Mouse (Mus musculus) intestine, postnatal 0 days (tissue): ENCODE measurements around the gene Cnfn. TPM values are rescaled to one million over a fixed set of nuclear protein-coding genes. Genes with fewer than 3 reads are reported as not detected.
A peak's percentile ranks its signal among the peaks of the same experiment; 100 is the strongest.

Experiments used
- ATAC-seq: fragments of 200-750 bp; cut with Nextera tagmentation; 2 replicates; pipeline ENCODE4 v1.8.0; 2017; ENCODE audit warnings: mild to moderate bottlenecking, moderate TSS enrichment, moderate library complexity
- H3K27ac ChIP-seq: fragments of 300-500 bp; sonication (generic); 2 replicates; pipeline ENCODE4 v1.5.1; 2014; ENCODE audit warnings: mild to moderate bottlenecking, low read depth, low read length, moderate library complexity
- H3K27me3 ChIP-seq: fragments of 300-500 bp; sonication (generic); replicated peaks from 2 replicates; pipeline ENCODE4 v1.6.1; 2014; ENCODE audit warnings: low read length, mixed read lengths; ENCODE audit not compliant: control insufficient read depth, insufficient read depth
- H3K36me3 ChIP-seq: fragments of 300-500 bp; sonication (generic); 2 replicates; pipeline ENCODE4 v1.6.1; 2014; ENCODE audit warnings: mild to moderate bottlenecking, moderate library complexity; ENCODE audit not compliant: control insufficient read depth, insufficient read depth
- H3K4me1 ChIP-seq: fragments of 300-500 bp; sonication (generic); replicated peaks from 2 replicates; pipeline ENCODE4 v1.6.1; 2014; ENCODE audit warnings: antibody characterized with exemption, low read length, mixed read lengths; ENCODE audit not compliant: control insufficient read depth, insufficient read depth
- H3K4me2 ChIP-seq: fragments of 300-500 bp; sonication (generic); replicated peaks from 2 replicates; pipeline ENCODE4 v1.6.1; 2014; ENCODE audit warnings: low read depth, mild to moderate bottlenecking, moderate library complexity
- H3K4me3 ChIP-seq: fragments of 300-500 bp; sonication (generic); 2 replicates; pipeline ENCODE4 v1.5.1; 2014; ENCODE audit warnings: low read depth, low read length
- H3K9ac ChIP-seq: fragments of 300-500 bp; sonication (generic); 2 replicates; pipeline ENCODE4 v1.6.1; 2014; ENCODE audit warnings: mild to moderate bottlenecking, low read depth, low read length
- H3K9me3 ChIP-seq: fragments of 300-500 bp; sonication (generic); 2 replicates; pipeline ENCODE4 v1.6.1; 2016; ENCODE audit warnings: mixed run types; ENCODE audit not compliant: control insufficient read depth
- CTCF ChIP-seq: sonication (generic); IDR thresholded peaks from 2 replicates; pipeline ENCODE4 v1.5.1; 2016; ENCODE audit warnings: low read depth, mild to moderate bottlenecking, control low read depth, antibody characterized with exemption, moderate library complexity
- WGBS: fragments of 180-500 bp; shearing (Covaris S2); extraction: QIAGEN DNeasy Blood & Tissue Kit; methylation state at CpG from one replicate; pipeline ENCODE4 v1.1.7; 2014; 5-methylcytosine and 5-hydroxymethylcytosine counted together
- polyA plus RNA-seq: library from polyadenylated mRNA; unstranded; fragments of >200 nt; fragmentation: Nextera tagmentation; extraction: Ambion mirVana; gene quantifications from 2 replicates; pipeline ENCODE4 v1.2.1, GENCODE M21; 2015

Gene Cnfn
- 0.33 TPM in 1 of 2 replicates, not detected in the other for polyA plus RNA-seq

DNA sequence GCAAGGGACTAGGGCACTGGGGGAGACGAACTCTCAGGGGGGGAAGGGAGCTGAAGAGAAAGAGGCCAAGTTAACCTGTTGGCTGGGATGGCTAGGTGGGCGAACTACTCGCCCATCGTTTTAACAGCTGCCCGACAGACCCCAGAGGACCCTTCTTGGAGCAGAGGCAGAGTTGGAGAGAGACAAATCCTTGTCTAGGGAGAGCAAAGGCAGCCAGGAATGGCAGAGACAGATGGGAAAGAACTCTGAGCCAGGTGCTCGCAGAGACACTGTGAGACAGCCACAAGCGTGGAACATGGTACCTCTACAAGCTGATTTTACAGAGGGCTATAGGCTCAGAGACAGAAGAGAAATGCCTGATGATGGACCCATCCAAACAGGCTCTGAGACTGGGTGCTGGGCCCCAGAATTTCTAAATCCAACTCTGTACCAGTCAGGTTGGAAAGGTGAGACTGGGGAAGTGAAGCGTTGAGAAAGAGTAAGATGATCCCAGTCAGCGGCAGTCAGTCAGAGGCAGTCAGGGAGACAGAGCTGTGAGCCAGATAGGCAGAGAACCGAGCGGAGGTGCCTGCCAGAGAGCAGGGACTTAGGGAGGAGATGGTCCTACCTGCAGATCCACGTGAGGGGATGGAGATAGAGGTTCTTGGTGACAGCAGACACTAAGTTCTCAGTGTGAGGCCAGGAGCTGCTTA is at the start of gene Cnfn:
Gene Cnfn (minus strand): TSS at position 667 of the 692 bp plus-strand sequence.
- no peak for TF ChIP-seq CTCF
- H3K27ac ChIP-seq, result no peak within 1 kb of the TSS
- 47% methylated on average over 12 of the region's 12 CpGs for WGBS
- H3K4me3 ChIP-seq, result no peak within 1 kb of the TSS
- peaks cover 30% of the 10 kb centered on the region for H3K27me3 ChIP-seq
- peaks cover 5% of the 10 kb centered on the region; the same call in 1 of the 2 replicates for H3K36me3 ChIP-seq
- ATAC-seq, result no peak
- no peaks in the 10 kb centered on the region for H3K9me3 ChIP-seq
- H3K4me1 ChIP-seq, result no peaks in the 10 kb centered on the region
- no peak within 1 kb of the TSS for H3K9ac ChIP-seq
- no peak within 1 kb of the TSS for H3K4me2 ChIP-seq

- WGBS, result 73% methylated on average over 1 of the region's 1 CpGs
- Histone ChIP-seq H3K36me3 (no peaks in the 10 kb centered on the region), H3K4me2 (no peak overlapping the region), H3K9ac (no peak overlapping the region), H3K27ac (no peak overlapping the region), H3K27me3 (no peaks in the 10 kb centered on the region), H3K4me1 (no peaks in the 10 kb centered on the region), H3K9me3 (no peaks in the 10 kb centered on the region), H3K4me3 (no peak overlapping the region)
- no peak for ATAC-seq
- TF ChIP-seq CTCF, result peak; percentile 68
Measured at GRCm38 (mm10) chr7:25417597-25417996, 48.1 kb upstream of the Cnfn start.

GRCm38 (mm10) chr7:25412833-25413441 is 43.4 kb upstream of the Cnfn start, which contains the start of gene Cxcl17:
Gene Cxcl17, minus strand, starts transcription at chr7:25412886.
- H3K4me3 ChIP-seq, result no peak within 1 kb of the TSS
- no peak within 1 kb of the TSS for H3K9ac ChIP-seq
- 52% methylated on average over 7 of the region's 7 CpGs for WGBS
- H3K27ac ChIP-seq, result no peak within 1 kb of the TSS
- H3K4me2 ChIP-seq, result no peak within 1 kb of the TSS
- no peaks in the 10 kb centered on the region for H3K27me3 ChIP-seq
- ATAC-seq, result no peak
- H3K4me1 ChIP-seq, result no peaks in the 10 kb centered on the region
- H3K36me3 ChIP-seq, result no peaks in the 10 kb centered on the region
- TF ChIP-seq CTCF, result no peak
- H3K9me3 ChIP-seq, result no peaks in the 10 kb centered on the region

GRCm38 (mm10) chr7:25411861-25412260 is 42.3 kb upstream of the Cnfn start:
- Histone ChIP-seq H3K4me3 (no peak overlapping the region), H3K4me1 (no peaks in the 10 kb centered on the region), H3K27me3 (no peaks in the 10 kb centered on the region), H3K27ac (no peak overlapping the region), H3K9ac (no peak overlapping the region), H3K36me3 (no peaks in the 10 kb centered on the region), H3K9me3 (no peaks in the 10 kb centered on the region), H3K4me2 (no peak overlapping the region)
- no peak for ATAC-seq
- 73% methylated on average over 3 of the region's 3 CpGs for WGBS
- TF ChIP-seq CTCF, result no peak

DNA sequence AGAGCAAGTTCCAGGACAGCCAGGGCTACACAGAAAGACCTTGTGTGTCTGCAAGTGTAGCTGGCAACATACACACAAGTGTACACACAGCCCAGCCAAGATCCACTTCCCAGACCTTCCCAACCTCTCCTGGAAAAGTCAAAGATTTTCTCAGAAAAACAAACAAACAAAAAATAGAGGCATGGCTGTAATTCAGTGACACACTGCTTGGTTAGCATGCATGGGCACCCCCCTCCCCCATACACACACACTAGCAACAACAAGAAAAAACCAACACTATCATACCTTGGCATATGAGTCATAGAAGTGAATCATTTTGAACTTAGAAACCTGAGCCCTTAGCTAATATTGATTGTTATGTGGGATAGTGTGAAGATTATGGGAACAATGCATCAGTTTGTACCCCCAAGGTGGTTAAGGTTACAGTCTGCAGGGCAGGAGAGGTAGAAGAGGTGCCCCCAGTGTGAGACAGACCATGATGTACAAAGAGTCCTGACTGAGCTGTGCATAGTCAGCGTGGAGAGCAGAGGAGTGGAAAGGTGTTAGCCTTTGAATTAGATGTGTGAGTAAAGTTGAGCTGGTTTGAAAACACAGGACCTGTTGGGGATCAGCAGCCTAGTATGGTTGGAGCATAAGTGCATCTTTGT is 41.6 kb upstream of the Cnfn start:
- Histone ChIP-seq H3K27ac (no peak overlapping the region), H3K9ac (no peak overlapping the region), H3K4me3 (no peak overlapping the region), H3K36me3 (no peaks in the 10 kb centered on the region), H3K4me1 (no peaks in the 10 kb centered on the region), H3K27me3 (no peaks in the 10 kb centered on the region), H3K9me3 (no peaks in the 10 kb centered on the region), H3K4me2 (no peak overlapping the region)
- ATAC-seq, result no peak
- WGBS, result 74% methylated on average over 1 of the region's 1 CpGs
- no peak for TF ChIP-seq CTCF

DNA sequence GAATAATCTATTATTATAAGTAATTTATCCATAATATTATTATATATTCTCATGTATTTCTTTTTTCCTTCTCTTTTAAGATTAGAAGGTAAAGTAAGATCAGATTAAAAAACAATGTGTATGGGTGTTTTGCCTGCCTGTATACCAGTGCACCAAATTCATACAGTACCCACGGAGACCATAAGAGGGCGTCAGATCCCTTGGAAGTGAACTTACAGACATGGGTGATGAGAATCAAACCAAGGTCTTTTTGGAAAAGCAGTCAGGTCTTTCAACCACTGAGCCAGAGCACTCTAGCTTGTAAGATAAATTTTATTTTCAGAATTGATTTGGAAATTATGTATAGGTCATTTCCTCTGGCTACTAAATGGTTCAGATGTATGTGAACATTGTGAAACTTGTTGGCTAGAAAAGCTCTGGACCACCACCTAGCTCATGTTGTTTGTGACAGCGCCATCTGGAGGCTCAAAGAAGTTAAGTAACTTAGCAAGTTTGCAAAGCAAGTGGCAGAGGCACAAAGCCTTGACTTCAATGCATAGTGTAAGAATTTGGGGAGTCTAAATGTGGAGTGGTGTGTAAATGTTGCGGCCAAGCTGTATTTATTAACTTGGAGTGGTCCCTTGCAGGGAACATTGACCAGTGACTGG is 39.7 kb upstream of the Cnfn start:
- no peak overlapping the region for H3K27ac ChIP-seq
- peak; percentile 64 for TF ChIP-seq CTCF
- 50% methylated on average over 4 of the region's 4 CpGs for WGBS
- no peak overlapping the region for H3K9ac ChIP-seq
- no peaks in the 10 kb centered on the region for H3K4me1 ChIP-seq
- no peak overlapping the region for H3K4me3 ChIP-seq
- H3K4me2 ChIP-seq, result no peak overlapping the region
- H3K27me3 ChIP-seq, result no peaks in the 10 kb centered on the region
- H3K36me3 ChIP-seq, result no peaks in the 10 kb centered on the region
- H3K9me3 ChIP-seq, result no peaks in the 10 kb centered on the region
- ATAC-seq, result no peak
